Mouse (Mus musculus) stomach, postnatal 0 days (tissue): ENCODE measurements around the gene Tmem94. TPM values are rescaled to one million over a fixed set of nuclear protein-coding genes. Genes with fewer than 3 reads are reported as not detected.

Source experiments
- ATAC-seq: fragments of 200-750 bp; cut with Nextera tagmentation; 2 replicates; pipeline ENCODE4 v1.8.0; 2017; ENCODE audit not compliant: low FRiP score, low TSS enrichment
- DNase-seq: peaks from one replicate; pipeline ENCODE4 v3.0.0-alpha.2; 2016; ENCODE audit warnings: low spot score
- H3K27ac ChIP-seq: fragments of 300-500 bp; sonication (generic); replicated peaks from 2 replicates; pipeline ENCODE4 v1.5.1; 2014; ENCODE audit warnings: mild to moderate bottlenecking, control low read depth
- H3K27me3 ChIP-seq: fragments of 300-500 bp; sonication (generic); 2 replicates; pipeline ENCODE4 v1.6.1; 2014; ENCODE audit warnings: low read length; ENCODE audit not compliant: control insufficient read depth, insufficient read depth
- H3K36me3 ChIP-seq: fragments of 300-500 bp; sonication (generic); 2 replicates; pipeline ENCODE4 v1.6.1; 2014; ENCODE audit warnings: low read length, mixed read lengths; ENCODE audit not compliant: control insufficient read depth, insufficient read depth
- H3K4me1 ChIP-seq: fragments of 300-500 bp; sonication (generic); replicated peaks from 2 replicates; pipeline ENCODE4 v1.6.1; 2014; ENCODE audit warnings: antibody characterized with exemption; ENCODE audit not compliant: control insufficient read depth, insufficient read depth
- H3K4me2 ChIP-seq: fragments of 300-500 bp; sonication (generic); replicated peaks from 2 replicates; pipeline ENCODE4 v1.6.1; 2014; ENCODE audit warnings: low read depth, mild to moderate bottlenecking, control low read depth, moderate library complexity
- H3K4me3 ChIP-seq: fragments of 300-500 bp; sonication (generic); 2 replicates; pipeline ENCODE4 v1.5.1; 2014; ENCODE audit warnings: low read depth, low read length, control low read depth
- H3K9ac ChIP-seq: fragments of 300-500 bp; sonication (generic); 2 replicates; pipeline ENCODE4 v1.6.1; 2014; ENCODE audit warnings: mild to moderate bottlenecking, low read length, control low read depth, mixed read lengths
- H3K9me3 ChIP-seq: fragments of 300-500 bp; sonication (generic); 2 replicates; pipeline ENCODE4 v1.6.1; 2016; ENCODE audit warnings: low read length; ENCODE audit not compliant: control insufficient read depth
- CTCF ChIP-seq: IDR thresholded peaks from 2 replicates; pipeline ENCODE4 v1.5.1; 2016; ENCODE audit warnings: antibody characterized with exemption, low read depth, mild to moderate bottlenecking, moderate library complexity
- EP300 ChIP-seq: optimal IDR thresholded peaks from 2 replicates; pipeline ENCODE3; 2016; ENCODE audit warnings: antibody characterized with exemption
- WGBS: fragments of 180-500 bp; shearing (Covaris S2); extraction: QIAGEN DNeasy Blood & Tissue Kit; methylation state at CpG from one replicate; pipeline ENCODE4 v1.1.7; 2014; 5-methylcytosine and 5-hydroxymethylcytosine counted together
- polyA plus RNA-seq: library from polyadenylated mRNA; unstranded; fragments of >200 nt; fragmentation: Nextera tagmentation; extraction: Ambion mirVana; gene quantifications from 2 replicates; pipeline ENCODE4 v1.2.1, GENCODE M21; 2015

The Tmem94 gene
- polyA plus RNA-seq, 1 experiment from 2014 or later = 8.2 TPM

DNA sequence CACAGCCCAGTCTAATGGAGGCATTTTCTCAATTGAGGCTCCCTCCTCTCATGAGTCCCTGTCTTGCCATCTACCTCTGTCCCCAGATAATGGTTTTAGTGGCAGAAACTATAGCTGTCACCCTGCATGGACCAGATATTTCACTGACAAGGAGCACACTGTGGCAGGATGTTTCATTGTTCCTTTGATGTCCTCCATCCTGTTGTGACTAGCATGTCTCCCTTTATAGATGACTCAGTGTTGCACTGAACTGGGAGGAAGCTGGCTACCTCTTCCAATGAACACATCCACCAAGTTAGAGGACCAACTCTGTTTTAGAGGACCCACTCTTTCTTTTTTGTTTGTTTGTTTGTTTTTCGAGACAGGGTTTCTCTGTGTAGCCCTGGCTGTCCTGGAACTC is 19.1 kb upstream of the Tmem94 start:
- Histone ChIP-seq H3K27ac (no peak overlapping the region), H3K9me3 (no peaks in the 10 kb centered on the region), H3K4me3 (no peak overlapping the region), H3K4me2 (no peak overlapping the region), H3K27me3 (no peaks in the 10 kb centered on the region), H3K36me3 (no peaks in the 10 kb centered on the region), H3K4me1 (no peaks in the 10 kb centered on the region), H3K9ac (no peak overlapping the region)
- WGBS = 83% methylated on average over 1 of the region's 1 CpGs
- no peak for DNase-seq
- ATAC-seq = no peak
- TF ChIP-seq CTCF (no peak), EP300 (no peak)

DNA sequence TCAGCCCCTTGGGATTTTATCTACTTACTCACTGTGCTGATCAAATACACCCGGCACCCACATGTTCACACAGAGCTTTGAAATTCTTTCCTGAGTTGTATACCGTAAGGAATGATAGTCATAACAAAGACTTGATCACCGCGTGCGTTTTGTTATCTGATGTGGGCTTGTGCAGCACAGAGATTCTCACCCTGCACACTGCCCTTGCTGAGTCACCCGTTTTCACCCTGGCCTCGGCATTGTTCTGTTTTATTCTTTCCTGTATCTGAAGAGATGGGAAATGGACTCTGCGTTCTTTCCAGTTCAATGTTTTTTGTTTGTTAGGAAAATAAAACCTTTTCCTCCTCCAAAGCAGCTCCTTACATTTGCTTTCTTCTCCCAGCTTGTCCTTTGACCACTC is 18.5 kb upstream of the Tmem94 start:
- no peak overlapping the region for H3K9ac ChIP-seq

DNA sequence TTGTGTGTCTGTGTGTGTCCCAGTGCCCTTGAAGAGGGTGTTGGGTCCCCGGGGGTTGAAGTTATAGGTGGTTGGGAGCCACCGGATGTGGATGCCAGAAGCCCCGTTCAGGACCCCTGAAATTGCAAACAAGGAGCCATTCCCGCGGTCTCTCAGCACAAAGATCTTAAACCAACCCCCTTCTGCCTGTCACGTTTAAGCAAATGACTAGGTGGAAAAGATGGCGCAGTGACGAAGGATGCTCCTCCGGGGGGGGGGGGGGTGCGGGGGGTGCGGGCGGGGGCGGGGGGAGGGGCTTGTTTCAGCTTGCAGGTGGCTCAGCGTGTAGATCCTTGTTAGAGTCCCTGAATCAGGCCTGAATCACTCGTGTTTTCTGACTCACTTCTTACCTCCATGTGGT is 17.9 kb upstream of the Tmem94 start:
- 1% methylated on average over 9 of the region's 15 CpGs for WGBS

More for the DNA sequence above, 18.5 kb upstream of the Tmem94 start:
- H3K36me3 ChIP-seq = no peaks in the 10 kb centered on the region
- no peaks in the 10 kb centered on the region for H3K4me1 ChIP-seq
- ATAC-seq = peak; percentile 73; the same call in 1 of the 2 replicates
- H3K27me3 ChIP-seq = no peaks in the 10 kb centered on the region
- peak; percentile 35 for DNase-seq
- H3K9me3 ChIP-seq = no peaks in the 10 kb centered on the region
- H3K4me2 ChIP-seq = peak overlapping the region; percentile 27
- 18% methylated on average over 8 of the region's 8 CpGs for WGBS
- no peak overlapping the region for H3K27ac ChIP-seq
- H3K4me3 ChIP-seq = no peak overlapping the region
- no peak for TF ChIP-seq EP300
- no peak for TF ChIP-seq CTCF

DNA sequence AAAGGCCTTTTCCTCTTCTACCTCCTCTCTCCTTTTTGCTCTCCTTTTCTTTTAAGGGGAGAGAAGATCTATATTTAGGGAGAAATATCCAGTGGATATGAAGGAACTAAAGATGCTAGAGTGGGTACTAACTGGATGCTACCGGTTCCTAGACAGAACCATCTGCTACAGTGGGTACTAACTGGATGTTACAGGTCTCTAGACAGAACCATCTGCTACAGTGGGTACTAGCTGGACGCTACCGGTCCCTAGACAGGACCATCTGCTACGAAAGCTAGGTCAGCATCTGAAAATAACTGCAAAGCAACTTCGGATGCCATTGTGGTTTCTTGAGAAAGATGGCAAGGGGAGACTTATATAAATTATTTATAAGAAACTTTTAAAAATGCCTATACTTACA is 15.4 kb upstream of the Tmem94 start:
- Histone ChIP-seq H3K4me1 (no peaks in the 10 kb centered on the region), H3K9me3 (no peaks in the 10 kb centered on the region), H3K27me3 (no peaks in the 10 kb centered on the region), H3K9ac (no peak overlapping the region), H3K4me2 (no peak overlapping the region), H3K4me3 (no peak overlapping the region), H3K27ac (no peak overlapping the region), H3K36me3 (no peaks in the 10 kb centered on the region)
- DNase-seq (no peak), ATAC-seq (no peak)
- TF ChIP-seq EP300 (no peak), CTCF (no peak)
- 87% methylated on average over 5 of the region's 5 CpGs for WGBS

More for the DNA sequence above, 17.9 kb upstream of the Tmem94 start:
- H3K36me3 ChIP-seq = no peaks in the 10 kb centered on the region
- TF ChIP-seq CTCF (no peak), EP300 (no peak)
- H3K4me2 ChIP-seq = peak overlapping the region; percentile 27
- H3K27ac ChIP-seq = no peak overlapping the region
- ATAC-seq (no peak), DNase-seq (no peak)
- H3K27me3 ChIP-seq = no peaks in the 10 kb centered on the region
- H3K4me3 ChIP-seq = no peak overlapping the region
- no peak overlapping the region; the same call in 1 of the 2 replicates for H3K9ac ChIP-seq
- H3K9me3 ChIP-seq = no peaks in the 10 kb centered on the region
- no peaks in the 10 kb centered on the region for H3K4me1 ChIP-seq

DNA sequence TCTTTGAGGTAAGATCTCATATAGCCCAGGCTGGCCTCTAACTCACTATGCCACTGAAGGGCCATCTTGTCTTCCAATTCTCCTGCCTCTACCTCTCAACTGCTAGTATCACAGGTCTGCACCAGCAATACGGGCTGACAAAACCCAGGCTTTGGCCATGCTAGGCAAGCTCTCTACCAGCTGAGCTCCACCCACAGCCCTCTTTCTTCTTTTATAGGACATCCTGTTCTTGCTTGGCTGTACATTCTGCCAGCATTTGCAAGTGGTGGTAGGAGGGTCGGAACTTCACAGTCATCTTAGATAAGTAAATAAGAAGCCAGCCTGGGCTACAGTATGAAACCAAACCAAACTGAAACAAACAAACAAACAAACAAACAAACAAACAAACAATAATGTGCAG is 13.5 kb upstream of the Tmem94 start:
- Histone ChIP-seq H3K4me1 (no peaks in the 10 kb centered on the region), H3K4me3 (no peak overlapping the region), H3K9ac (no peak overlapping the region), H3K27ac (no peak overlapping the region), H3K4me2 (no peak overlapping the region), H3K36me3 (no peaks in the 10 kb centered on the region), H3K9me3 (no peaks in the 10 kb centered on the region), H3K27me3 (no peaks in the 10 kb centered on the region)
- WGBS = 50% methylated on average over 2 of the region's 2 CpGs
- ATAC-seq (no peak), DNase-seq (no peak)
- TF ChIP-seq CTCF (no peak), EP300 (no peak)

DNA sequence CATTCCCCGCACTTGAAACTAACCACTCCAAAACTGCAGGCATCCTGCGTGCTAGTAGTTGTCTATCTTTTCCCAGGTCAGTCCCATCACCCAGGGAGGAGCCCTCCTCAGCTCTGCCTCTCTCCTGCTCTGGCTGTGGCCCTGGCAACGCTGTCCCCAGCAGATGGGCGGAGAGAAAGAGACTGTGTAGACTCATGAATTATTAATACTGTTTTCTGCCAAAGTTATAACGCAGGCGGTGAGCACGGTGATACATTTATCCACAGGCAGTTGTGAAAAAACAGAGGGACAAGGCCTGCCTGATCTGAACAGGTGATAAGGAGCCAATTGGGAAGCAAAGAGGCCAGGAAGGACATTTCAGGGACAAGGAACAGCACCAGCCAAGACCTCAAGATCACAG is 12.6 kb upstream of the Tmem94 start:
- Histone ChIP-seq H3K27ac (no peak overlapping the region), H3K36me3 (no peaks in the 10 kb centered on the region), H3K4me1 (no peaks in the 10 kb centered on the region), H3K4me3 (no peak overlapping the region), H3K9me3 (no peaks in the 10 kb centered on the region), H3K4me2 (no peak overlapping the region), H3K27me3 (no peaks in the 10 kb centered on the region), H3K9ac (no peak overlapping the region)
- TF ChIP-seq EP300 = no peak
- TF ChIP-seq CTCF = no peak
- DNase-seq = no peak
- 77% methylated on average over 7 of the region's 7 CpGs for WGBS
- ATAC-seq = 0 out of 2 replicates have a peak, but pooled peaks have one; percentile 15
